Mouse (Mus musculus) G1E (cell line): Measurements from ENCODE around the gene Slc16a10.

ENCODE experiments used
- CTCF ChIP-seq: IDR thresholded peaks from 2 replicates; pipeline ENCODE4 v1.5.1; 2012; ENCODE audit warnings: low read depth, low read length, inconsistent platforms, mixed read lengths
- GATA1 ChIP-seq: IDR thresholded peaks from 2 replicates; pipeline ENCODE4 v1.6.1; 2012; ENCODE audit warnings: borderline replicate concordance, low read length, inconsistent platforms, mixed read lengths
- TAL1 ChIP-seq: conservative IDR thresholded peaks from 2 replicates; pipeline ENCODE4 v1.6.1; 2012; ENCODE audit warnings: low read depth, low read length, inconsistent platforms, mixed read lengths

- no peak for TF ChIP-seq CTCF
- TF ChIP-seq TAL1, result no peak
- TF ChIP-seq GATA1, result no peak
These were observed 7.6 kb upstream of the Slc16a10 start for GRCm38 (mm10) chr10:40149584-40150145.
